In the genomic region with DNA sequence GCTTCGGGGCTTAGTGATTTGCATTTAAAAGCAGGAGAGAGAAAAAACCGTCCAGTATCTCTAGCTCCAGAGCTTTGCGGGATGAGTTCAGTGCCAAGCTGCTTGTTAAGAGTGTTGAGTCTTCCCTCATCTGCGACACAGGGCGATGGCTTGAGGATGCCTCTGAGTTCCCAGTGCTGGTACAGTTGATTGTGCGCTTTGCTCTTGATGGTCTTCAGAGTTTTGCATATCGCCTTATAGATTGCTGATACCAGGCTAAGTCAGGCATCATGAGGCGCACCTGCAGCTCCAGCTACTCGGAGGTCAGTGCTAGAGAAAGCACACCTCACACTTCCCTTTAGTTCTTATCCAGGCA, we compare ENCODE assay signal across 8 mouse cellular contexts. TPM values are rescaled to one million over a fixed set of nuclear protein-coding genes. Genes with fewer than 3 reads are reported as not detected.
DNase-seq lines count a peak whose midpoint lies in the region; ATAC-seq and TF ChIP-seq lines count a peak whose summit lies in the region.

No protein-coding gene starts in this region.

- no peaks in the 10 kb centered on the region for H3K9me3 ChIP-seq in forebrain, embryonic 15.5 days
- H3K9me3 ChIP-seq in midbrain, embryonic 15.5 days, result no peaks in the 10 kb centered on the region

- peak overlapping the region; percentile 88 for H3K4me2 ChIP-seq in forebrain, embryonic 15.5 days (replicated peaks)
- peak overlapping the region; percentile 96 for H3K4me2 ChIP-seq in midbrain, embryonic 15.5 days

- no peak overlapping the region for H3K9ac ChIP-seq in forebrain, embryonic 15.5 days (replicated peaks)
- H3K9ac ChIP-seq in midbrain, embryonic 15.5 days, result peak overlapping the region; percentile 1; the same call in 1 of the 2 replicates

- WGBS in cerebellum, adult 2 months, result 11% methylated on average over 9 of the region's 9 CpGs
- 51% methylated on average over 9 of the region's 9 CpGs for WGBS in forebrain, embryonic 15.5 days
- WGBS in midbrain, embryonic 15.5 days, result 40% methylated on average over 9 of the region's 9 CpGs

- no peaks in the 10 kb centered on the region for H3K27me3 ChIP-seq in cerebellum, adult 2 months (ENCODE audit: control insufficient read depth, insufficient read depth, low read length)
- peaks cover 7% of the 10 kb centered on the region; the same call in 1 of the 2 replicates for H3K27me3 ChIP-seq in forebrain, embryonic 15.5 days
- H3K27me3 ChIP-seq in midbrain, embryonic 15.5 days (replicated peaks), result no peaks in the 10 kb centered on the region

- H3K36me3 ChIP-seq in forebrain, embryonic 15.5 days, result no peaks in the 10 kb centered on the region
- no peaks in the 10 kb centered on the region for H3K36me3 ChIP-seq in midbrain, embryonic 15.5 days (replicated peaks)

- no peak for TF ChIP-seq POLR2A in cerebellum, adult 2 months (IDR thresholded peaks at IDR 0.05; ENCODE audit: borderline replicate concordance, insufficient read depth, low read length)

- DNase-seq in cerebellum, adult 2 months, result peak; percentile 36 to 47
- no peak for DNase-seq in cerebellum, adult 9-10 months
- DNase-seq in layer of hippocampus, adult 2 months (ENCODE audit: low spot score in 2 of 2), result no peak
- DNase-seq in layer of hippocampus, adult 9-11 months, result no peak
- DNase-seq in thymus, postnatal 0 days (ENCODE audit: low spot score), result no peak
- DNase-seq in MN1 (ENCODE audit: low spot score), result no peak

- TF ChIP-seq CTCF in cerebellum, adult 2 months (IDR thresholded peaks at IDR 0.05; ENCODE audit: borderline replicate concordance, insufficient read depth, low read depth, low read length), result no peak
- no peak for TF ChIP-seq CTCF in layer of hippocampus, adult 2 months (conservative IDR thresholded peaks at IDR 0.05)

- no peak for ATAC-seq in forebrain, embryonic 15.5 days (replicated peaks)
- no peak for ATAC-seq in midbrain, embryonic 15.5 days (replicated peaks)

- no peak overlapping the region for H3K27ac ChIP-seq in cerebellum, adult 2 months (ENCODE audit: insufficient read depth, low read length)
- H3K27ac ChIP-seq in layer of hippocampus, adult 2 months, result peak overlapping the region; percentile 70
- H3K27ac ChIP-seq in forebrain, embryonic 15.5 days (replicated peaks), result no peak overlapping the region
- H3K27ac ChIP-seq in midbrain, embryonic 15.5 days, result no peak overlapping the region

- peaks cover 5% of the 10 kb centered on the region for H3K4me1 ChIP-seq in cerebellum, adult 2 months (ENCODE audit: control insufficient read depth, insufficient read depth, low read length)
- peaks cover 37% of the 10 kb centered on the region for H3K4me1 ChIP-seq in forebrain, embryonic 15.5 days
- H3K4me1 ChIP-seq in midbrain, embryonic 15.5 days, result peaks cover 45% of the 10 kb centered on the region

- peak overlapping the region; percentile 55 for H3K4me3 ChIP-seq in cerebellum, adult 2 months (replicated peaks; ENCODE audit: insufficient read depth, low read depth, low read length)
- peak overlapping the region; percentile 97 for H3K4me3 ChIP-seq in layer of hippocampus, adult 2 months
- peak overlapping the region; percentile 64 for H3K4me3 ChIP-seq in forebrain, embryonic 15.5 days
- H3K4me3 ChIP-seq in midbrain, embryonic 15.5 days, result peak overlapping the region; percentile 87

RNA-seq across cellular contexts. Expression of gene Cnnm2, which starts 3.3 kb away (rescaled TPM):
- polyA plus RNA-seq in cerebellum, adult 2 months (2012; rRNA removed), result 31.2 and 31.4 TPM in 2 replicates
- 10 to 100 TPM; 37.9 to 38.8 TPM for total RNA-seq in layer of hippocampus, adult 2 months (2021)
- polyA plus RNA-seq in forebrain, embryonic 15.5 days (2015; fragmentation: Nextera tagmentation; extraction: Ambion mirVana), result 3.7 and 4.1 TPM in 2 replicates
- polyA plus RNA-seq in midbrain, embryonic 15.5 days (2015; fragmentation: Nextera tagmentation; extraction: Ambion mirVana), result 7.8 and 10.1 TPM in 2 replicates
- 1.7 and 1.8 TPM in 2 replicates for polyA plus RNA-seq in thymus, postnatal 0 days (2015; fragmentation: Nextera tagmentation; extraction: Ambion mirVana)

RNA-seq across cellular contexts. Expression of gene As3mt, which starts 57.5 kb away (rescaled TPM):
- 16.5 and 16.8 TPM in 2 replicates for polyA plus RNA-seq in cerebellum, adult 2 months (2012; rRNA removed)
- total RNA-seq in layer of hippocampus, adult 2 months (2021), result 10 to 100 TPM; 23.1 to 25.2 TPM
- 14.8 and 18.6 TPM in 2 replicates for polyA plus RNA-seq in forebrain, embryonic 15.5 days (2015; fragmentation: Nextera tagmentation; extraction: Ambion mirVana)
- polyA plus RNA-seq in midbrain, embryonic 15.5 days (2015; fragmentation: Nextera tagmentation; extraction: Ambion mirVana), result 33.9 and 38.2 TPM in 2 replicates
- polyA plus RNA-seq in thymus, postnatal 0 days (2015; fragmentation: Nextera tagmentation; extraction: Ambion mirVana), result 30.7 and 31.8 TPM in 2 replicates

Comparison
In these comparisons a context has a peak if more than half of its experiments do, and no peak if none do; other contexts are left out.
1. DNase-seq: peak in cerebellum, adult 2 months (2 of 2); none in cerebellum, adult 9-10 months (single experiment), layer of hippocampus, adult 2 months (0 of 2), layer of hippocampus, adult 9-11 months (single experiment), thymus, postnatal 0 days (single experiment) and MN1 (single experiment).
2. Peak in every context shown above with its lines, with median percentiles within 50 percentile points of each other: H3K4me3 ChIP-seq.